Mouse (Mus musculus) 3T3-L1 (cell line): ENCODE data around the gene Ros1.

Experiments used
- DNase-seq: peaks from one replicate; pipeline ENCODE4 v3.0.0-alpha.2; 2015; ENCODE audit warnings: low read depth, low spot score

Ros1 gene

GRCm38 (mm10) chr10:52159704-52160103, 35.3 kb downstream of the Ros1 start:
- DNase-seq, result no peak

GRCm38 (mm10) chr10:52133354-52134074, 61.5 kb downstream of the Ros1 start:
- no peak for DNase-seq

- no peak for DNase-seq
These were observed 64.3 kb downstream of the Ros1 start for GRCm38 (mm10) chr10:52130762-52131161.

- peak; percentile 34 for DNase-seq
These were observed 66.1 kb downstream of the Ros1 start for GRCm38 (mm10) chr10:52128874-52129412.

- peak; percentile 66 for DNase-seq
These were observed 88.8 kb downstream of the Ros1 start for GRCm38 (mm10) chr10:52106164-52106757.

GRCm38 (mm10) chr10:52101273-52101672, 93.8 kb downstream of the Ros1 start:
- DNase-seq, result no peak

- no peak for DNase-seq
These were observed 102.9 kb downstream of the Ros1 start for GRCm38 (mm10) chr10:52092181-52092580.

- no peak for DNase-seq
These were observed 108.4 kb downstream of the Ros1 start for GRCm38 (mm10) chr10:52086681-52087080.

GRCm38 (mm10) chr10:52072482-52072881, 122.6 kb downstream of the Ros1 start:
- DNase-seq, result peak; percentile 78

GRCm38 (mm10) chr10:52048287-52048686, 146.8 kb downstream of the Ros1 start:
- no peak for DNase-seq

GRCm38 (mm10) chr10:52043086-52043485, 152.0 kb downstream of the Ros1 start:
- no peak for DNase-seq

GRCm38 (mm10) chr10:52039392-52039791, 155.7 kb downstream of the Ros1 start:
- no peak for DNase-seq

GRCm38 (mm10) chr10:52033729-52034128, 161.3 kb downstream of the Ros1 start:
- DNase-seq, result no peak

GRCm38 (mm10) chr10:52029421-52030080, 165.5 kb downstream of the Ros1 start:
- peak; percentile 32 for DNase-seq

GRCm38 (mm10) chr10:52028561-52029370, 166.3 kb downstream of the Ros1 start:
- no peak for DNase-seq

GRCm38 (mm10) chr10:52027161-52028035, 167.6 kb downstream of the Ros1 start:
- DNase-seq, result no peak

- no peak for DNase-seq
These were observed 169.2 kb downstream of the Ros1 start for GRCm38 (mm10) chr10:52025821-52026220.

GRCm38 (mm10) chr10:52025291-52025690, 169.8 kb downstream of the Ros1 start:
- no peak for DNase-seq

- no peak for DNase-seq
These were observed 171.0 kb downstream of the Ros1 start for GRCm38 (mm10) chr10:52024053-52024410.

- no peak for DNase-seq
These were observed 171.6 kb downstream of the Ros1 start for GRCm38 (mm10) chr10:52023213-52024052.
